Mouse (Mus musculus) embryo, embryonic 11 days (tissue): ENCODE measurements around the gene Zfp983.
"Not testable (repeated sequence)": the region's sequence is repeated elsewhere in the genome, so short reads cannot be mapped to it uniquely, and the experiment has no call there.

Source experiments
- DNase-seq: peaks from one replicate; pipeline ENCODE4 v3.0.0-alpha.2; 2015

Gene Zfp983

DNA sequence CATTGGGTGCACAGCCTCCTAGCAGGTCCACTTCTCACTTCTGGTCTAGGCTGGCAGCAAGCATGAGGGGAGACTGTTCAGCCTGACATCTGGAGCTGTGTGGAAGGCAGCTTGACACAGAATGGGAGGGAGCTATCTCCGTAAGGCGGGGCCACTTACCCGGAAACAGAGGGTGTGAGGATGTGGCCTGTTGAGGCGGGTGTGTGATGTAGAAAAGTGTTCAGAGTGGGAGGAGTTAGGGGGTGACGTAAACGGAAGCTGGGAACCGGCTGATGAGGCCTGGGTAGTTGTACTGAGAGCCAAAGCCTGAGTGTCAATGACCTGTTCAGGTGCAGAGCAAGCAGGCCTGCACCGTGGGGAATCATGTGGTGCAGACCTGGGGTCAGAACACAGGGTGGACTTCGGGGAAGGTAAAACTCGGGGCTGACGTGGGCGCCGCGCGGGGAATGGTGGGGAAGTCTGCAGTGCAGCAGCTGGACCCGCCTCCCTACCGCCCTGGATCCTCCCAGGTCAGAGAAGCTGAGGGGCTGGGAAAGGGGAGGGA is at the start of gene Zfp983:
TSS of gene Zfp983 (plus strand) at position 261 of the 544 bp plus-strand sequence.
- peak; percentile 90 for DNase-seq

- no peak for DNase-seq
Measured at GRCm38 (mm10) chr17:21616356-21616755, 34.1 kb upstream of the Zfp983 start.

- DNase-seq: no peak
Measured at GRCm38 (mm10) chr17:21617352-21617751, 33.1 kb upstream of the Zfp983 start.

- DNase-seq: no peak
Measured at GRCm38 (mm10) chr17:21623647-21624046, 26.8 kb upstream of the Zfp983 start.

DNA sequence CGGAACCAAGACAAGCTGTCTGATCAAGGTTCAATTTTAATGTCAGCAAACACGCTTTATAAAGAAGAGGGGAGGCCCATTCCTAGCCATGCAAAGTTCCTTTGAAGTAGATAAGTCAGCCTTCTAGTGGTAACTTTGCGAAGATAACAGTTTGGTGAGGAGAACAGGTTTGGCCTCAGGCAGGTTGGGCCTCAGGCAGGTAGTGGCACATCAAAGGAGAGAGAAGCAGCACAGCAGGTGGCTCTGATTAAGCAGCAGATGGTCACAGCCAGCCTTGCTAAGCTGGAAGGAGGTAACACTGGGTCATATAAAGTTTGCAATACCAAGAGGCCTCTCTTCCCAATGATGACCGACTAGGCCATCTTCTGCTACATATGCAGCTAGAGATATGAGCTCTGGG is 14.7 kb upstream of the Zfp983 start:
- DNase-seq: not testable (repeated sequence)

GRCm38 (mm10) chr17:21648791-21649190 is 1.6 kb upstream of the Zfp983 start:
- DNase-seq: peak; percentile 11

GRCm38 (mm10) chr17:21649936-21650335 is 488 bp upstream of the Zfp983 start:
- DNase-seq: peak; percentile 42

DNA sequence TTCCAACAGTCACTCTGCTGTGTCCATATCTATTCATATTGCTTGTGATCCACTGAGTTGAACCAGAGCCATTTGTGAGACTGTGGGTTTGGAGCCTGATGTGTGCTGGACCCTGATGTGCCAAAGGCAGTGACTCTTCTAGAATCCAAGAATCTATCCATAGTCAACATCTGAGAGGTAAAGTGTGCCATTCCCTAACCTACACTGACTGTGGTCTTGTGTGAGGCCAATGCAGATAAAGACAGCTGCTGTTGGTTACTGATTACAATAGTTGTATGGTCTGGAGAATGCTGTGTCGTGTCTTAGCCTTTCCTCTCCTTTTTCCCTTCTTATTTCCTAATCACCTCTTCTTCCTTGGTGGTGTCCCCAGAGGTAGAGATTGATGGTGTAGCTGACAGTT is 28.4 kb downstream of the Zfp983 start:
- not testable (repeated sequence) for DNase-seq

GRCm38 (mm10) chr17:21679273-21680018 is 29.0 kb downstream of the Zfp983 start:
- peak; percentile 91 for DNase-seq

- DNase-seq: not testable (repeated sequence)
Measured at GRCm38 (mm10) chr17:21680019-21680376, 29.6 kb downstream of the Zfp983 start.

GRCm38 (mm10) chr17:21691560-21691959 is 41.1 kb downstream of the Zfp983 start, which contains the start of gene Gm10226:
Gm10226 (plus strand) TSS chr17:21691860.
- DNase-seq: no peak

DNA sequence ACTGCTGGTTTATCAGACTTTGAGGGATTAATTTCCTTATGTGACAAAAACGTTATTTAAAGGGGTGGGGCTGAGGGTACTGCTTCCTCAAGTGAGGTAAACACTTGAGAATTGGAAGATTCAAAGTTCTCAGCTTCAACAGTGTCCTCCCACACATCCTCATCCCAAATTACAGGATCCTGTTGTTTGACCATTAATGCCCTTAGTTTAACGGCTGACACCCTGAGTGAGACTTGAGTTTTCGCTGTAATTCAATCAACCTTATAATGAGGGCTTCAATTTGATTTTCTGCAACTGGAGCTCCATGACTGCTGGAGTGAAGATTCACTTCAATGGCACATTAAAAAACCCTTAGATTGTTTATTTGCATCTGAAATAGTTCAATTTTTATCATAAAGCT is 42.9 kb downstream of the Zfp983 start:
- DNase-seq: no peak

- DNase-seq: no peak
Measured at GRCm38 (mm10) chr17:21696073-21696472, 45.6 kb downstream of the Zfp983 start.

DNA sequence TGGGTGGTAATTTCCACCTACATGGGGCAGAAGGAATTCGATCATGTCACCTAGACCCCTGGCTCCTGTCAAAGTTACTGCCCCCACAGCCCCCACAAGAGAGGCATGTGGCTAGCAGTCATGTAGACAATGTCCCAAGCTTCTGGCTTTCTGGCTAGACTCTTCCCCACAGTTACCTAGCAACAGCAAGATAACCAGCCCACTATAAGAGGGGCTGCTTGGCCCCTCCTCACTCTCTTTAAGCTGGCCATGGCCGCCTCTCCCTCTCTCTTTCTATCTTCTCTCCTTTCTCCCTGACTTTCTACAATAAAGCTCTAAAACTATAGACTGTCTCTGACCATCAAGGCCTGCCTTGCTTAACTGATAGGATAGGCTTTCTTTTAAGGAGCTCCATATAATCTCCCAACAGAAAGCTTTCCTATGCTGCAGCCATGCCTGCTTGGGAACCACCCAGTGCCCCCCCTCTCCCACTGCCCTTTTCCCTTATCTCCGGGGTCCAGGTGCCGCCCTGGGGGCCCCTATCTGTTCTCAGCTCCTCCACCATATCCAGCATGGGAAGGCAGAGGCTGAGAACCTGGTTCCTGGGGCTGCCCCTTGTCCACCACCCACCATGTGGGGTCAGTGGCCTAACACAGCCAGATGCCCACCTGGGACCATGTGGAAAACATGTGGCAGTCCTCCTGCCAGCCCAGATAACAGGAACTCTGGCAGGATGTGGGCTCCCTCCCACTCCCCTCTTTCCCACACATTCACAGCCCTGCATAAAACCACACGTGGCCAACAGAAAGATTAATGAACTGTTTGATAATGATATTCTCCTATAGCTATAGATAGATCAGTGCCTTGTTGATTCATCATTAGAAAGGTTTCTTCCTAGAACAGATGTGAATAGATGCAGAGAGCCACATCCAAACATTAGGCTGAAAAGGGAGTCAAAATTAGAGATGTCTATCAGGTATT is 52.1 kb downstream of the Zfp983 start:
- no peak for DNase-seq

DNA sequence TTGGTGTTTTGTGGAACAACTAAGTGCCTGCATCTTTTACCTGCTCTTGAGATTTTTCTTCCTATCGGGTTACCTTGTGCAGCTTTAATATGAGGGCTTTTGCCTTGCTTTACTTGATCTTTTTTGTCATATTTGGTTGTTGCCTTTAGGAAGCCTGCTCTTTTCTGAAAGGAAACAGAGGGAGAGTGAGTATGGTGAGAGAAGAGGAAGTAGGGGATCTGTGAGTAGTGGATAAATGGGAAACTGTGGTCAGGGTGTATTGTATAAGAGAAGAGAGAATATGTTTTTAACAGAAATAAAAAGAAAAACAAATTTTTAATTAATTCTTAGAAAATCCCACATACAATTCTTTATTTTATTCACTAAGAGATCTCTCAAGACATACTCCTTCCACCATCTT is 53.0 kb downstream of the Zfp983 start:
- DNase-seq: no peak

DNA sequence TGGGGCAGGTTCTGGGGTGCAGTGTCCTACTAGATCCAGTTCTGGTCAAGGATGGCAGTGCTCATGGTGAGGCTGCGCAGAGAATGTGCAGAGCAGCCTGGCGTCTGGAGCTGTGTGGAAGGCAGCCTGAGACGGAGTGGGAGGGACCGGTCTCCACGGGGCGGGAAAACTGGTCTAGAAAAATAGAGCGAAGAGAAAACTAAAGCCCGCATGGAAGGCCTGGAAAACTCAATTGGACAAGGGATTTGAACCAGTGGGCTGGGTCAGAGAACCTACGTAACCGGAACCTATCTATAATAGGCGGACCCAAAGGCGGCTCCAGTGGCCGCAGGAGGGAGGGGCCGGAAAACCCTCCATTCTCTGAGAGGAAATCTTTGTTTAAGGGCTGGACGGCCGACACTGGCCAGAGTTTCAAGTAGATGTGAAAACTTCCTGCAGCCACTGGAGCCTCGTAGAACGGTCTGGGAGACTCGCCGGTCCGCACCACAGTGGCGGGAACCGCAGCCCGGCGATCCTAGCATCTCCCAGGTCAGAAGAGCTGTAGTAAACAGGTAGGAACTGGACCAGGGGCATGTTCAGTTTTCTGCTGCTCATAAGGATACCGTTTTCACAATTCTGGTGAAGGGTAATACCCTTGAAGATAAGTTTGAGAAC is 57.0 kb downstream of the Zfp983 start, which contains the start of gene Zfp760:
TSS of gene Zfp760 (plus strand) at position 399 of the 654 bp plus-strand sequence.
- DNase-seq: peak; percentile 93

GRCm38 (mm10) chr17:21708401-21708800 is 58.0 kb downstream of the Zfp983 start:
- DNase-seq: peak; percentile 5
